Mouse (Mus musculus): ENCODE data around the gene Plxnc1. TPM values are rescaled to one million over a fixed set of nuclear protein-coding genes. Genes with fewer than 3 reads are reported as not detected.

Plxnc1 gene
- total RNA-seq, 2 experiments from 2014 or later, result 1.6 to 9.1 TPM

GRCm38 (mm10) chr10:94947915-94948675, 3.5 kb upstream of the Plxnc1 start:
- no peak for DNase-seq (ENCODE audit: low spot score in 2 of 2)

GRCm38 (mm10) chr10:94947386-94947785, 2.8 kb upstream of the Plxnc1 start:
- DNase-seq (ENCODE audit: low spot score in 2 of 2), result no peak

- peak; percentile 12 to 38 for DNase-seq (ENCODE audit: low spot score in 2 of 2)
Measured at GRCm38 (mm10) chr10:94945206-94945711, 624 bp upstream of the Plxnc1 start.

GRCm38 (mm10) chr10:94943846-94944690, 567 bp downstream of the Plxnc1 start:
- DNase-seq (ENCODE audit: low spot score in 2 of 2), result peak; percentile 38 to 63

GRCm38 (mm10) chr10:94943401-94943845, 1.2 kb downstream of the Plxnc1 start:
- DNase-seq (ENCODE audit: low spot score in 2 of 2), result peak in 1 of 2 experiments; percentile 10

- peak in 1 of 2 experiments; percentile 34 for DNase-seq (ENCODE audit: low spot score in 2 of 2)
Measured at GRCm38 (mm10) chr10:94942449-94943041, 2.1 kb downstream of the Plxnc1 start.

GRCm38 (mm10) chr10:94941551-94941950, 3.1 kb downstream of the Plxnc1 start:
- DNase-seq (ENCODE audit: low spot score in 2 of 2), result no peak

- DNase-seq (ENCODE audit: low spot score in 2 of 2), result no peak
Measured at GRCm38 (mm10) chr10:94940786-94941185, 3.8 kb downstream of the Plxnc1 start.

- DNase-seq (ENCODE audit: low spot score in 2 of 2), result no peak
Measured at GRCm38 (mm10) chr10:94940061-94940460, 4.6 kb downstream of the Plxnc1 start.

- no peak for DNase-seq (ENCODE audit: low spot score in 2 of 2)
Measured at GRCm38 (mm10) chr10:94938899-94939298, 5.7 kb downstream of the Plxnc1 start.

- DNase-seq (ENCODE audit: low spot score in 2 of 2), result no peak
Measured at GRCm38 (mm10) chr10:94938320-94938719, 6.3 kb downstream of the Plxnc1 start.

GRCm38 (mm10) chr10:94935270-94935669, 9.4 kb downstream of the Plxnc1 start:
- DNase-seq (ENCODE audit: low spot score in 2 of 2), result no peak

GRCm38 (mm10) chr10:94934151-94934614, 10.5 kb downstream of the Plxnc1 start:
- DNase-seq (ENCODE audit: low spot score in 2 of 2), result no peak

GRCm38 (mm10) chr10:94931961-94932832, 12.4 kb downstream of the Plxnc1 start:
- DNase-seq (ENCODE audit: low spot score in 2 of 2), result no peak

- DNase-seq (ENCODE audit: low spot score in 2 of 2), result no peak
Measured at GRCm38 (mm10) chr10:94928164-94928563, 16.5 kb downstream of the Plxnc1 start.

GRCm38 (mm10) chr10:94926297-94926696, 18.3 kb downstream of the Plxnc1 start:
- no peak for DNase-seq (ENCODE audit: low spot score in 2 of 2)

- DNase-seq (ENCODE audit: low spot score in 2 of 2), result no peak
Measured at GRCm38 (mm10) chr10:94924878-94925277, 19.8 kb downstream of the Plxnc1 start.

GRCm38 (mm10) chr10:94924450-94924849, 20.2 kb downstream of the Plxnc1 start:
- no peak for DNase-seq (ENCODE audit: low spot score in 2 of 2)

- DNase-seq (ENCODE audit: low spot score in 2 of 2), result no peak
Measured at GRCm38 (mm10) chr10:94923337-94923762, 21.3 kb downstream of the Plxnc1 start.

- DNase-seq (ENCODE audit: low spot score in 2 of 2), result no peak
Measured at GRCm38 (mm10) chr10:94922848-94923247, 21.8 kb downstream of the Plxnc1 start.

All from adrenal gland, adult 18-20 months (tissue).